Mouse (Mus musculus): ENCODE data around the gene Muc13.

The Muc13 gene

DNA sequence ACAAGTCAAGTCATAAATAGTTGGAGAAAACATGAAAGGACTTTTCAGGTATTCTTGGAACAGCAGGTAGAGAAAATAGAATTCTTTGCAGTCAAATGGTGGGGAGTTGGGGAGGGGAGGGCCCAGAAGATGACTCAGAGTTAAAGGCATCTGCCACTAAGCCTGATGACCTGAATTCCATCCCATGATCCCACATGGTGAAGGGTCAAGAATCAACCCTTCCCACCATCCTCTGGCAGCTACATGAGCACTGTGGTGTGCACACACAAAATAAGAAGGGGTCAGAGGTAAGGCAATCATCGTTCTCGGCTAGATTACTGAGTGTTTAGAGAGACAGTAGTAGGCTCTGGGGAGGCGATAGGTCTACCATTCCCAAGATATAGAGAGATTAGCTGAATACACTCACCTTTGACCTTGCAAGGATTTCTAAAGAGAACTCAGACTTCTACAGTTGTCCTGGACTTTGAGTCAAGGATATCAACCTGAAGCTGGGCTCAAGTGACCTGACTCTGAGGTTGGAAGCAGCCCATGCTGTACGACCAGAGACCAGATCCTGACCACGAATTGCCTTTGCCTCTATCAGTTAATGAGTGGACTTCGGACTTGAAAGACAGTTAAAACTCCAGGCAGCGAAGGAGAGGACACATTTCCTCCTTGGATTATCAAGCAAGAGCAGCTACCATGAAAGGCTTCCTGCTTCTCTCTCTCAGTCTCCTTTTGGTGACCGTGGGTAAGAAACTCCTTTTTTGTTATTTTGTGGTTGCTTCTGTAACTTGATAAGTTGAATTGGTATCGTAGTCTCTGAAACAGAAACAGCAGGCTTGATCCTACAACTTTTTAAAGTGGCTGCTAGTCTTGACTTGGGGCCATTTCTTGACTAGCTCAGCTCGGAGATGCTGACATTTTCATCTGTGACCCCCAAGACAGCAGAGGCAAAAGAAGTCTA, at the start of gene Muc13:
Muc13 (plus strand) TSS at position 192 of the 946 bp plus-strand sequence.
- DNase-seq (ENCODE audit: low read depth) = peak; percentile 44

DNA sequence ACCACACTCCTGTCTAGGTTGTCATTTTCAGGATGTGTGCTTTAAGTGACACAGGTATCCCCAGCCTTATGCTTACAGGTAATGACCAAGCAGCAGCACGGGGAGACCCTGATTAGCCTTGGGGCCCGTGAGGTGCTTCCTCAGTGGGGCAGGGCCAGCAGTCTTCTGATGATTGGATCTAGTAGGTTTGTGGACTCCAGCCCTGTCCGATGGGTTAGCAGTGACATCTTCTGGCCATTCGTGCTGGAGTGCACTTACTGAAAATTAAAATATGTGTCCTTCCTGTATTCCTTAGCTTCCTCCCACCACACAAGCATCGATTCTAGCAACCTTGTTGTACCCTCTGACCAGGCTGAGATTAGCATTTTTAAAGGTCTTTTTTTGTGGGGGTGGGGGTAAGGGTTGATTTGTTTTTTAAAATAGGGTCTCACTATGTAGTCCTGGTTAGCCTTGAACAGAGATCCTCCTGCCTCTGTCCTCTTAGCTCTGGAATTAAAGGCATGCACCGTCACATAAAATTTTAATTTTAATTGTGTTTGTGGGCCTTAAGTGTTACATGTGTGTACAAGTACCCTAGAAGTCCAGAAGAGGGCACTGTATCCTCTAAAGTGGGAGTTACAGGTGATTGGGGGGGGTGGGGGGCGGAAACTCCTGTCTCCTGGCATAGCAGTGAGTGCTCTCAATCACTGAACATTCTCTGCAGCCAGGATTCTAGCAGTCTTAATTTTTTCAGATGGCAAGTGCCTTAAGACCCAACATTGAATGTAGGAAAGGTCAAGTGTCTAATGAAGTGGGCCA, 49.0 kb upstream of the Muc13 start:
- peak; percentile 84 for DNase-seq (ENCODE audit: low read depth)

DNA sequence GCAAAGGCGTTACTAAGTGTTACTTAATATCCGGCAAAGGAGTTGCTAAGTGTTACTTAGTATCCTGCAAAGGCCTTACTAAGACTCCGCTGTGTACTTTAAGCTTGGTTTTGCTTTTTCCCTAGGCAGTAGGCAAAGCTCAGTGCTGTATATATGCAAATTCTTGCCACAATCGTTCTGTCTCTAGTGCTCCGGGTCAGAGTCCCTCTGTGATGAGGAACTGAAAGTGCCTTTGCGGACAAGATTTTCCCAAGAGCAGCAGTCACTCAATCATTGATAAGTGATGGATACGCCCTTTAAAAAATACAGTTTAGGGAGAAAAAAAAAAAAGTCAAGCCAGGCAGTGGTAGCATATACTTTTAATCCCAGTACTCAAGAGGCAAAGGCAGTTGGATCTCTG, 48.4 kb upstream of the Muc13 start:
- no peak for DNase-seq (ENCODE audit: low read depth)

DNA sequence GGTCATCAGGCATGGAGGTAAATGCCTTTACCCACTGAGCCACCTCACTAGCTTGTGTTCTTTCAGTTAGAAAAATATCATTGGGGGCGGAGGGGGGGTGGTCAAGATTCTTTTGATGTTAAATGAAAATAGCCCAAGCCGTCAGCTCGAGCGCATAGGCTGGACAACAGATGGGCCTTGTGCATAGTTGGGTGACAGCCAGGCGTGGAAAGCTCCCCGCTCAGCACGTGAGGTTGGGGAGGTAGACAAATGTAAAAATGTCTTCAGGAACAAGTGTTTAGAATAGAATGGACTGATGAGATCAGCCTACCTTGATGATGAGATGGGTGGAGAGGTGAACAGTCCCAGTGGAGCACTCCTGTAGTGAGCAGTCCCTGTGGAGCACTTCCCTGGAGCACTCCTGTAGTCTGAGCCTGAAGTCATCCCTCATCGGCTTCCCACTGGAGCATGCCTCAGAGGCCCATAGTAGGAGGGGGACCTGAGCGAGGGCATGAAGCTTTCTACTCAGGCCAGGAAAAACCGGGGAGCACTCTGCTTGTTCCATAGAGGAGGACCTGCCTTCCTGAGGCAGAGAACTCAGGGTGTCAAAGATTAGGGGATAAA, 47.7 kb upstream of the Muc13 start:
- DNase-seq (ENCODE audit: low read depth) = no peak

DNA sequence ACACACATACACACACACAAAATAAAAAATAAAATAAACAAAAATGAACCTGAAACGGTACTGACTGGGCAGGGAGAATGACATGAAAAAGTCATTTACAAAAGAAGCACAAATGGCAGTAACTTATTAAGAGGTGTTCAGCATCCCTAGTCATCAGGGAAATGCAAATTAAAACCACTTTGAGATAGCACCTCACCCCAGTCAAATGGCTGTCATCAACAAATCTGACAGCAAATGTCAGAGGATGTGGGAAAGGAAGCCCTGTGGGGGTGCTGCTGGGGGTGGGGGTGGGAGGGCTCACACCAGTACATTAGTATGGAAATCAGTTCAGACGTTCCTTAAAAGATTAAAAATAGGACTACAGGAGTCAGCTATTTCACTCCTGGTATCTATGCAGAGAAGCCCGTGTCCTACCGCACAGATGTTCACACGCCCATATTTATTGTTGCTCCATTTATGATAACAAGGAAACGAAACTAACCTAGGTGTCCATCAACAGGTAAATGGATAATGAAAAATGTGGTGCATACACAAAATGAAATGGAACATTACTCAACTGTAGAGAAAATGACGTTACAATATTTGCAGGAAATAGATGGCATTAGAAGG, 46.4 kb upstream of the Muc13 start:
- DNase-seq (ENCODE audit: low read depth) = peak; percentile 88

DNA sequence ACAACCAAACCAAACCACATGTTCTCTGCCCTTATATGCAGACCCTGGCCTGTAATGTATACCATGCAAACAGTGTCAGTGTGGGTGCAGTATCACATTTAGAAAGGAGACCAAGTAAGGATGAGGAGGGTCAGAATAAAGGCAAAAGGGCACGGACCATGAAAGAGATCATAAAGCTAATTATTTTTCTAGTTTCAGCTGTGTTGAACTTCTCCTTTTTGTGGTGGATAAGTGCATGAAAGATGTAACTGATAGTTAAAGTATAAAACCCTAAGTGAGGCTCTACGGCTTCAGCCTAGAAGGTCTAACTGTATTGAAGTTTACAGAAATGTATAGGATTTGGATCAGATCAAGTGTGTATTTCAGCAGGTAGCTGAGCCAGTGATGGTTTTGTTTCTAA, 45.8 kb upstream of the Muc13 start:
- no peak for DNase-seq (ENCODE audit: low read depth)

DNA sequence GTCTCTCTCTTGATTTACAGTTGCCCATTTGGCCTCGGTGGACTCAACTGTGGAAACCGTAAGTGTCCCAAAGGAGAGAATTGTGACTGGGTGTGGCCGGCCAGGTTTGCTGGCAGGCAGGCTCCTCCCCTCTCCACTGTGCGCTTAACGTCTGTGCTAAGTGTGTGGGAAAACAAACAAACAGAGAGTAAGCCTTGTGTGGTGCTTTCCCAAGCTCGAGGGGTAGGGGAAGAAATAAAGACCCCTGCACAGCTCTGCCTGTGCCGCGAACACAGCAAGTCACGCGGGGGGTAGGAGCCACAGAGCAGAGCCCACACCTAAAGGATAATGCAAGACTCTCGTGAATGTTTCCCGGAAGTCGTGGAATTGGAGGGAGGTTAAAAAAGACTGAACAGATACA, 42.7 kb upstream of the Muc13 start:
- peak; percentile 85 for DNase-seq (ENCODE audit: low read depth)

DNA sequence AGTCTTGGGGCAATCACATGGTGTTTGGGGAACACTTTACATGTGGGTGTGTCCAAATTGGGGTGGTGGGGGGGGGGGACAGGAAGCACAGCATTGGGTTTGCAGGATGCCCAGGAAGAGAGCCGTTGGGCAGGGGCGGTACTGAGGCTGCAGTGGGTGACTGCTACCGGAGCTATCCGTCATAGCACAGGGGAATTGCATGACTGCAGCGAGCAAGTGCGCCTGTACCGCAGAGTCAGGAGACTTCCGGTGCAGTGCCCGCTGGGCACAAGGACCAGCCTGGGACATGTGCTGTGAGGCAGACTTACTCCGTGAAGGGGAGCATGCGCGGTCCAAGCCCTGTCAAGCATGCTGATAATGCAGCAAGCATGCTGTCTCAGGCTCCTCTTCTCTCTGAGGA, 42.2 kb upstream of the Muc13 start:
- DNase-seq (ENCODE audit: low read depth) = peak; percentile 92

DNA sequence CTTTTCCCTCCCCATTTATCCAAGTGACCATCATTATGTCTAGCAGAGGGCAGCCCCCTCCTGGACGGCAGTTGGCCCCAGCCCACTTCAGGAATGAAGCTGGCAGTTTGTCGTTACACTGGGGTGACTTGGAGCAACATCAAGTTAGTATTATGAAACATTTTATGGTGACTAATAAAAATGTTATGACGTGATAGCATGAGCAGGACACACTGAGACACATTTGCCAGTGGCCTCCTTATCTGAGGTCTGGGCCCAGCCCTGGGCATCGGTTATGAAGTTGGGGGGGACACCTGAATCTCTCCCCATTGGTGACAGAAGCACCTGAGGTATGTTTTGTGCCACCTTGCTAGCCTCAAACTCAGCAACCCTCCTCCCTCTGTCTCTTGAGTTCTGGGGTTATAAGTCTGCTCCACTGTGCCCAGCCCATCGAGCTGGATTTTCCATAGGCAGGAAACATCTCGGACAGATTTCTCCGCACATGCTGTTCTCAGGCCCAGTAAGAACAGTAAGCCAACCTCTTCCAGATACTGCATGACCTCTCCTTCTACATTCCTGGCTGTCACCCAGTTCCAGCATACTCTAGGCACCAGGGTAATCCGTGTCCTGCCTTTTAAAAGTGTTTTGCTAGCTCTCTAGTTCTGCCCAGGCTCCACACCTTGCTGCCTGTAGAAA, 40.8 kb upstream of the Muc13 start:
- no peak for DNase-seq (ENCODE audit: low read depth)

DNA sequence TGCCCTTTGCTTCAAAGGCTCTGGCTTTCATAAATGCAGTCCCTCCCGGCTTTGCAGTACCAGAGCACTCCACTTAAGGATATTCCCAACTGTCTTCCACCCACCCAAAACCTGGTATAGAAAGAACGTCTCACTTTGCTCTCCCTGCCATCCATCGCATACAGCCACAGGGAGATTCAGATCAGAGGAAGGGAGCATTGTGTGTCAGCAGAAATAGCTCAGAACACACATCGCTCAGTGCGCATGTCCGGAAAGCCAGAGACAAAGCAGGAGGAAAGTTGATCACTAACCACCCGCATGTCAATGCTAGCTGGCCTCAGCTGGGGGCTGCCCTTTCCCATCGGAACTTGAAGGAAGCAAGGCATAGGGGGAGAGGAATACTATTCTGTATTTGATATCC, 38.5 kb upstream of the Muc13 start:
- peak; percentile 81 for DNase-seq (ENCODE audit: low read depth)

DNA sequence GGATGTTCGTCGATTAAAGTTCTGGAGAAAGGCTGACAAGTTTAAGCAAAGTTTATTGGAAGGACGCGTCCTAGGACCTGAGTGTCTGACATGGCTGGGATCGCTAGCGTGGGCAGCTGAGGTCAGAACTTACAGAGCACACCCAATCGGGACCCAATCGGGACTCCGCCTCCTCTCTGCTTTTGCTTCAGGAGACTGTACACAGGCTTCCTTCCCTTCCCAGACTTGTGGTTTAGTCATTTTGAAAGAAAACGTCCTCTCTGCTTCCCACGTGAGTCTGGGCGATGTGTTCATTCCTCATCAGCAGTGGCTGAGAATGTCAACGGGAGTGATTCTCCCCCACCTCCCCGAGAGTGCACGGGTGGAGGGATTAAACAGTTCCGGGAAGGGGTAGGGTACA, 37.9 kb upstream of the Muc13 start:
- peak; percentile 63 for DNase-seq (ENCODE audit: low read depth)

DNA sequence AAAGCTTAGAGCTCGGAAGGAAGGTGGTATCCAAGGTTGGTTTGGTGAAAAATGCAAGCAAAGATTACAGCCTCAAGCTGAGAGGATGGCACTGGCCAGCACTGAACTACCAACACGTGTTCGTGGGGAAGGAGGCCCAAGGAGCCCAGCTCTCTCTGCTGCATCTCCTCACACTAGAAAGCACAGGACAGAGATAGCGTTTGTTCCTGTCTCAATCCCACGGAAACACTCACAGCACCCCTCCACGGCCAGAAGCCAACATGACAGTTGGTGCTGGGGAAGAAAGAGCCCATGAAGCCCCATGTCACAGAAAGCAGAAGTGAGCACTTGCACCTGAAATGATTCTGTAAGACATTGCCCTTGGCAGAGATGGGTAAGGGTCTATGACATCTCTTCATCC, 37.4 kb upstream of the Muc13 start:
- peak; percentile 52 for DNase-seq (ENCODE audit: low read depth)

DNA sequence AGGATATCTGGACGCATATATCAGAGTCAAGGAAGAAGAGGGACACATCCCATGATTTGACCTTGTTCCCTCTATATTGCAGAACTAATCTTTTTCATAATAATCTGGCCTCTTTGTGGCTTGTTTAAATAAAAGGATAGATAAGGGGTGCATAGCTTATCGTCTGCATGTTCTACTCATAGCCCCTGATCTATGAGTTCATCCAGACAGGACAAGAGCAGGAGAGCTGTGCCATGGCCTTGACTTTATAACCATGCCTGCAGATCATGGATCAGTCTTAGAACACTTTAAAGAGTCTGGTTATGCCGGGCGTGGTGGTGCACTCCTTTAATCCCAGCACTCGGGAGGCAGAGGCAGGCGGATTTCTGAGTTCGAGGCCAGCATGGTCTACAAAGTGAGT, 34.6 kb upstream of the Muc13 start:
- DNase-seq (ENCODE audit: low read depth) = no peak

DNA sequence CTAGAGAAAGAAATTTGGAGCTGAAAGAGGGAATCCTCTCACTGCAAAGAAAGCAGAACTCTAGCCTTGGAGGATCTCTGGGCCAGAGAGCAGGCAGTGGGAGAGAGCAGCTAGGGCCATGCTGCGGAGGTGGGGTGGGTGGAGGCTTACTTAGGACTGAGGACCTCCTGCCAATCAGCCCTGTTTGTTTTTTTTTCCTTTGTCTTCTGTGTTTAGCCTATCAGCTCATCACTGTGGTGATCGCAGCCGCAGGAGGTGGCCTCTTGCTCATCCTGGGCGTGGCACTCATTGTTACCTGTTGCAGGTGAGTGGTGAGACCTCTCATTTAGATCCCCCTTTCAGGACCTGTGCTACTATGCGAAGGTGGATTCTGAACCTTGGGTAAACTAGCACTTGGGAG, 33.3 kb upstream of the Muc13 start:
- no peak for DNase-seq (ENCODE audit: low read depth)

DNA sequence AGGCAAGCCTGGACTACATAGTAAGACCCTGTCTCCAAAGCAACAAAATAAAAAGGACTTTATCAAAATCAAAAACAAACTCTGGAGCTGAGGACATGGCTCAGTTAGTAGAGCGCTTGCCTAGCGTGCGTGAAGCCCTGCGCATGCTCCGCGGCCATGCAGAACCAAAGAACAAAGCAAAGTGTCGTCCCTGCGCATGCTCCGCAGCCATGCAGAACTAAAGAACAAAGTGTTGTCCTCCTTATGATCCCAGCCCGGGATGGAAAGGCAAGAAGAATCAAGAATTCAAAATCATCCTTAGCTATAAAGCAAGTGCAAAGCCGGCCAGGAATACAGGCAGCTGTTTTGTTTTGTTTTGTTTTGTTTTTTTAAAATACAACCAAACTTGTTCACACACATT, 32.8 kb upstream of the Muc13 start:
- DNase-seq (ENCODE audit: low read depth) = no peak

DNA sequence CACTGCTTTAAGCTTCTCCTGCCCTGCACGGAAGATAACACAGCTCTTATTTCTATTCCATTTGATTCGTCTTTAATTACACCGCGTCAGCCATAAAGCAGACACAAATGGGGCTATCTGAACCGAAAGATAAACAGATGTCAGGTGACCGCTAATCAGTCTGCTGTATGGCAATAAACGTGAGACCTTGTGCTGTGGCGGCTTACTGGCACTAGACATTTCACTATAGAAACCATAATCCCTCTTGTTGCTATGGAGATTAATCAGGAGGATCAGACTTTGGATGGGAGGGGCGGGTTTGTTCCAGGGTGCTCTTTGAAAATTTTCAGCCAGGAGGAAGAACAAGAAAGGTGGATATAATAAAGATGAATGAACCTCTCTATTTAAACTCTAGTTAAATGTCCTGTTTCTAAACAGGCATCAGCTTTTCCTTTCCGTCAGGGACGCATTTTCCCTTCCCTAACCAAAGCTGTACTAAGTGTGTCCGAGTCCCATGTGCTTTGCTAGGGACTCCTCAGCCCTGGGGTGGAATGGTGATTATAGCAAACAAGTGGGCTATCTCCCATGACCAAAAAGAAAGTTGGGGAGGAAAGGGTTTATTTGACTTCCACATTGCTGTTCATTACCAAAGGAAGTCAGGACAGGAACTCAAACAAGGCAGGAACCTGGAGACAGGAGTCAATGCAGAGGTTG, 29.2 kb upstream of the Muc13 start:
- DNase-seq (ENCODE audit: low read depth) = no peak

DNA sequence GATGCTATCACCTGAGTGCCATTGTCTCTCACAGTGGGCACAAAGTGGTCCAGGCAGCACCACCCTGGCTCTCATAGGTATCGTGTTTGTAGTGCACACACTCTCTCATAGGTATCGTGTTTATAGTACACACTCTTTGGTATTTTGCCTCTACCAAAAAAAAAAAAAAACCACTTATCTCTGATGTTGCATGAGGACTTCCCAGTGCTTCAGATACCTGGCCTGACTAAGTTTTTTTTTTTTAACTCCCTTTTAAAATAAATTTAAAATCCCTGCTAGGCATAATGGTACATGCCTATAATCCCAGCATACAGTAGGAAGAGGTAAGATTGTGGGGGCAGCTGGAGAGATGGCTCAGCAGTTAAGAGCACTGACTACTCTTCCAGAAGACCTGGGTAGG, 28.4 kb upstream of the Muc13 start:
- no peak for DNase-seq (ENCODE audit: low read depth)

DNA sequence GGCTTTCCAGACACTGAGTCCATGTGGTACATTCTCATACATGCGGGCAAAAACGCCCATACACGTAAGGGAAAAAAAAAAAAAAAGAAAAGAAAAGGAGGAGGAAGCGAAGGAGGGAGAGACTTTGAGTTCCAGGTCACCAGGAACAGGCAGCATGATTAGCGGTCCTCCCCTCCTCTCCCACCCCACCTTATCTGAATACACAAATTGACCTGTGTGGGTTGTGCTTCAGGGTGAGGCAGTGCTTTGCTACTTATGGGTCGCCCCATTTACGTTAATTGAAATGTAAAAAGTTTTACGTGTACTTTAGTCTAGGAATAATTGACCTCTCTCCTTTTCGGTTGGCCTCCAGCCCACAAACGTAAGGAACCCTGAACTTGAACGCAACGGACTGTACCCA, 27.5 kb upstream of the Muc13 start:
- no peak for DNase-seq (ENCODE audit: low read depth)

DNA sequence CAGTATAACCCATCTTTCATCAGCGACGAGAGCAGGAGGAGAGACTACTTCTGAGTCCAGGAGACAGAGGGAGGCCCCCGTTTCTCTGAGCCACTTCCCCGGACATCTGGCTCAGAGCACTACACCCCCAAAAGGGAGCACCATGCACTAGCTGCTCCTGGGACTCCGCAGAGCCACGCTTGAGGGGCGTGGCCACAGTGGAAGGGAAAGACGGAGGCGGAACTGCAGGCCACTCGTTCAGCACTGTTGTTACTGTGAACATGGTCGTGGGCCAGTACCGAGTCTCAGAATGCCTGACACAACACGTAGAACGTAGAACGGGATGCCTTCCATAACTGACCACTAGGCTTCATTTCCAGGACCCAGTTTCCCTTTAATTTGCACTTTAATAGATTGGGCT, 27.1 kb upstream of the Muc13 start:
- DNase-seq (ENCODE audit: low read depth) = no peak

DNA sequence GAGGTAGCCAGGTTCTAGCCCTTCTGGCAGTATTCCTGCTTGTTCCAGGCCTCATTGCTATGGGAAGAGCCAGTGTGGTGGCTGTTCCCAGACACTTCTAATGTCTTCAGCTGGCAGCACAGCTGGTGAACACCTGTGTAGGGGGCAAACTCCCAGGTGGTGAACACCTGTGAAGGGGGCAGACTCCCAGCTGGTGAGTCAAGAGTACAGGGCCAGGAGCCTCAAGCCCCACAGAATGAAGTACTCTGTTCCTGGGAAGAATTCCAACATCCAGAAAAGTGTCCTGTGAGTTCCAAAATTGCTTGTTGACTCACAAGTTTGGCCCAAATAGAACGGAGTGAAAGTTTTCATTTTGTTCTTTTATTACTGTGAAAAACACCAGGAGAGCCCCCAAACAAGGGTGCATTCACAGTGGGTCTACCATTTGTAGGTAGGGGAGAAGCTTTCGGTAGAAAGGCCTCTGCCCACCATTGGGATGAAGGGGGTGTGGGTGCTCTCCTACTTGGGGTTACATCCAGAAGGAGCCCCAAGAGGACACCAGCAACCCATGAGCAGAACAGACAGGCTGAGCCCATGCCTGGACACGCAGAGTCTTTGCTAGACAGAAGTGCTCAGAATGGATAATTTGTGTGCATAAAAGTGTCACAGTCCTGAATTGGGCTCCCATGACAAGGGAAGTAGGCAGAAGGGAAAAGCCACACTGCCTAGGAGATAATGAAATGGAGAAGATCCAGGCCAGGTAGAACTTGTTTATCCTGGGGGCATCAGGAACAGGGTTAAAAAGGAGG, 25.2 kb upstream of the Muc13 start:
- DNase-seq (ENCODE audit: low read depth) = no peak
